Mouse (Mus musculus): ENCODE measurements around the gene Sgsm2. TPM values are rescaled to one million over a fixed set of nuclear protein-coding genes. Genes with fewer than 3 reads are reported as not detected.

The Sgsm2 gene
- polyA plus RNA-seq (2016; fragmentation: Nextera tagmentation; extraction: Ambion mirVana): 5.2 and 5.9 TPM in 2 replicates

GRCm38 (mm10) chr11:74896901-74897677 is at the start of gene Sgsm2:
Gene Sgsm2, minus strand, starts transcription at chr11:74897060.
- under 1% methylated on average over 66 of the region's 74 CpGs for WGBS
- Histone ChIP-seq H3K4me1 (replicated peaks) (peaks cover 9% of the 10 kb centered on the region), H3K9ac (replicated peaks) (peak within 1 kb of the TSS; percentile 77), H3K4me3 (replicated peaks) (peak within 1 kb of the TSS; percentile 83), H3K27me3 (no peaks in the 10 kb centered on the region), H3K36me3 (peaks cover 29% of the 10 kb centered on the region), H3K9me3 (no peaks in the 10 kb centered on the region), H3K4me2 (peak within 1 kb of the TSS; percentile 99), H3K27ac (peak within 1 kb of the TSS; percentile 77)
- peak; percentile 58 for ATAC-seq (ENCODE audit: insufficient number of reproducible peaks, insufficient read depth, low FRiP score, low TSS enrichment, low read depth)

GRCm38 (mm10) chr11:74946348-74946747 is 49.5 kb upstream of the Sgsm2 start:
- no peak overlapping the region for H3K9ac ChIP-seq (replicated peaks)
- 79% methylated on average over 3 of the region's 3 CpGs for WGBS
- H3K27me3 ChIP-seq: no peaks in the 10 kb centered on the region
- ATAC-seq (ENCODE audit: insufficient number of reproducible peaks, insufficient read depth, low FRiP score, low TSS enrichment, low read depth): no peak
- no peaks in the 10 kb centered on the region for H3K4me1 ChIP-seq (replicated peaks)
- no peak overlapping the region for H3K4me2 ChIP-seq
- no peak overlapping the region for H3K27ac ChIP-seq
- peaks cover 70% of the 10 kb centered on the region for H3K36me3 ChIP-seq
- H3K9me3 ChIP-seq: no peaks in the 10 kb centered on the region
- no peak overlapping the region for H3K4me3 ChIP-seq (replicated peaks)

DNA sequence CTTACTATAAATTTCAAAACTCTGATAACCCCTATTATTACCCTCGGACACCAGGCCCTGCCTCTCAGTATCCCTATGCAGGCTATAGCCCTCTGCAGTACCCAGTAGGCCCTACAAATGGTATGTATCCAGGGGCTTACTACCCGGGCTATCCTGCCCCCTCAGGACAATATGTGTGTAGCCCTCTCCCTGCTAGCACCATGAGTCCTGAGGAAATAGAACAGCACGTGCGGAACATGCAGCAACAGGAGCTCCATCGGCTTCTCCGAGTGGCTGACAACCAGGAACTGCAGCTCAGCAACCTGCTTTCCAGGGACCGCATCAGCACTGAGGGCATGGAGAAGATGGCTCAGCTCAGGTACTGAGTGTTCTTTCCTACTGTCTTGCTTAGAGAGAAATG is 33.5 kb upstream of the Sgsm2 start:
- Histone ChIP-seq H3K4me2 (no peak overlapping the region), H3K27me3 (no peaks in the 10 kb centered on the region), H3K9me3 (no peaks in the 10 kb centered on the region), H3K27ac (no peak overlapping the region), H3K36me3 (peaks cover 59% of the 10 kb centered on the region), H3K4me1 (replicated peaks) (peaks cover 10% of the 10 kb centered on the region), H3K9ac (replicated peaks) (no peak overlapping the region), H3K4me3 (replicated peaks) (no peak overlapping the region)
- 95% methylated on average over 7 of the region's 7 CpGs for WGBS
- no peak for ATAC-seq (ENCODE audit: insufficient number of reproducible peaks, insufficient read depth, low FRiP score, low TSS enrichment, low read depth)

DNA sequence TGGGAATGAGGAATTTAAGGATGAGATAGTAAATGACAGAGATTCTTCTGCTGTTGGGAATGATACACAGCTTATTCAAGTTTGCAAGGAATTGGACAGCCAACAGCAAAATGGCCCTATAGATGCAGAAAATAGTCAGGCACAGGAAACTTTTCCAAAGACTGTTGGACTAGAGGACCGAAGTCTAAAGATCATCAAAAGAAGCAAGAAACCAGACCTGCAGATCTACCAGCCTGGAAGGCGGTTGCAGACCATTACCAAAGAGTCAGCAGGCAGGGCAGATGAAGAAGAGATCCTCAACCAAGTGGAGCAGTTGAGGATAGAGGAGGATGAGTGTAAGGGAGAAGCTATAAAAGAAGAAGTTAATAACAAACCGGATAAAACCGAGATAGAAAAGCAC is 32.3 kb upstream of the Sgsm2 start:
- Histone ChIP-seq H3K4me1 (replicated peaks) (peaks cover 18% of the 10 kb centered on the region), H3K9ac (replicated peaks) (no peak overlapping the region), H3K4me3 (replicated peaks) (no peak overlapping the region), H3K9me3 (no peaks in the 10 kb centered on the region), H3K27me3 (no peaks in the 10 kb centered on the region), H3K27ac (no peak overlapping the region), H3K4me2 (no peak overlapping the region), H3K36me3 (peaks cover 46% of the 10 kb centered on the region)
- 87% methylated on average over 4 of the region's 4 CpGs for WGBS
- ATAC-seq (ENCODE audit: insufficient number of reproducible peaks, insufficient read depth, low FRiP score, low TSS enrichment, low read depth): no peak

GRCm38 (mm10) chr11:74927236-74927725 is 30.4 kb upstream of the Sgsm2 start:
- WGBS: 90% methylated on average over 2 of the region's 2 CpGs
- Histone ChIP-seq H3K4me3 (replicated peaks) (no peak overlapping the region), H3K4me1 (replicated peaks) (peaks cover 18% of the 10 kb centered on the region), H3K36me3 (peaks cover 28% of the 10 kb centered on the region), H3K9ac (replicated peaks) (no peak overlapping the region), H3K4me2 (peak overlapping the region; percentile 71), H3K27ac (no peak overlapping the region), H3K27me3 (no peaks in the 10 kb centered on the region), H3K9me3 (no peaks in the 10 kb centered on the region)
- no peak for ATAC-seq (ENCODE audit: insufficient number of reproducible peaks, insufficient read depth, low FRiP score, low TSS enrichment, low read depth)

- Histone ChIP-seq H3K4me3 (replicated peaks) (peak overlapping the region; percentile 92), H3K9me3 (no peaks in the 10 kb centered on the region), H3K4me2 (peak overlapping the region; percentile 71), H3K36me3 (peaks cover 20% of the 10 kb centered on the region), H3K9ac (replicated peaks) (peak overlapping the region; percentile 90), H3K4me1 (replicated peaks) (peaks cover 18% of the 10 kb centered on the region), H3K27ac (peak overlapping the region; percentile 98), H3K27me3 (no peaks in the 10 kb centered on the region)
- ATAC-seq (ENCODE audit: insufficient number of reproducible peaks, insufficient read depth, low FRiP score, low TSS enrichment, low read depth): no peak
- 7% methylated on average over 11 of the region's 11 CpGs for WGBS
These were observed 29.6 kb upstream of the Sgsm2 start for GRCm38 (mm10) chr11:74926388-74927005.

DNA sequence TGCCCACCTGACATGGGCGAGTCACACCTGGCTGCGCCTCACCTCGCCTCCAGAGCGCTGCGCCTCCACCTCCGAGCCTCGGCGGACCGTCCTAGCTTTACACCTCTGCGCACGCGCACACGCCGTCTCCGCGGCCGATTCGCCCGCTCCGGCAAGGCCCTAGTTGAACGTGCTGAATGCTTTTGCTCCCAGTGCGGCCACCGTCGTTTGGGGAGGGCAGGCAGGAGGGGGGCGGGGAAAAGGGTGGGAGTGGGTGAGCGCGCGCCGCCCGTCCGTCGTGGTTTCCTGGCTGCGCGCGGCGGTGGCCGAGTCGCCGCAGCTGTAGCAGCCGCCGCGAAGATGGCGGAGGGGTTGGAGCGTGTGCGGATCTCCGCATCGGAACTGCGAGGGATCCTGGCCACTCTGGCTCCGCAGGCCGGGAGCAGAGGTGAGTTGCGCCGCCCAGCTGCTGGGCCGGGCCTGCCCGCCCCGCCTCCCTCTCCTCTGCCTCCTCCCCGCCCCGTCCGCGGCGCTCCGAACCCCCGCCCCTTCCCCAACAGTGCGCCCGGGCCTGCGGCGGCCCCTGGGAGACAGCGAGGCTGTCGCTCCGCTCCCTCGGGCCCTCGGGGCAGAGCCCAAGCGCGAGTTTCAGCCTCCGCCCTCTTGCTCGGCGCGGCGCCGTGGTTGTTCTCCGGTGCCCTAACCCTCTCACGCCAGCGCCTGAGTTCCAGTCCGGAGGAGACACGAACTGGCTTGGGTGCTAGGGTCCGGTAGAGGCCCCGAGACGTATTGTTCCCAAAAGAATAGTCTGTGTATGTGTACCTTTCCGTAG is 28.9 kb upstream of the Sgsm2 start, which contains the start of the genes Smg6 and Srr:
TSS of gene Smg6 (plus strand) at position 247 of the 811 bp plus-strand sequence.
TSS of gene Srr (minus strand) at position 372 of the 811 bp plus-strand sequence.
- peaks cover 18% of the 10 kb centered on the region for H3K36me3 ChIP-seq
- H3K4me3 ChIP-seq (replicated peaks): peak within 1 kb of the TSS; percentile 92
- WGBS: under 1% methylated on average over 85 of the region's 88 CpGs
- peak; percentile 95 for ATAC-seq (ENCODE audit: insufficient number of reproducible peaks, insufficient read depth, low FRiP score, low TSS enrichment, low read depth)
- peak within 1 kb of the TSS; percentile 71 for H3K4me2 ChIP-seq
- no peaks in the 10 kb centered on the region for H3K27me3 ChIP-seq
- H3K9ac ChIP-seq (replicated peaks): peak within 1 kb of the TSS; percentile 90
- peak within 1 kb of the TSS; percentile 98 for H3K27ac ChIP-seq
- H3K9me3 ChIP-seq: no peaks in the 10 kb centered on the region
- peaks cover 18% of the 10 kb centered on the region for H3K4me1 ChIP-seq (replicated peaks)

GRCm38 (mm10) chr11:74924149-74924548 is 27.3 kb upstream of the Sgsm2 start:
- H3K9me3 ChIP-seq: no peaks in the 10 kb centered on the region
- no peak overlapping the region for H3K4me3 ChIP-seq (replicated peaks)
- 63% methylated on average over 4 of the region's 4 CpGs for WGBS
- no peak overlapping the region for H3K4me2 ChIP-seq
- no peak overlapping the region for H3K27ac ChIP-seq
- H3K36me3 ChIP-seq: peaks cover 8% of the 10 kb centered on the region
- peaks cover 18% of the 10 kb centered on the region for H3K4me1 ChIP-seq (replicated peaks)
- ATAC-seq (ENCODE audit: insufficient number of reproducible peaks, insufficient read depth, low FRiP score, low TSS enrichment, low read depth): no peak
- no peaks in the 10 kb centered on the region for H3K27me3 ChIP-seq
- H3K9ac ChIP-seq (replicated peaks): no peak overlapping the region

GRCm38 (mm10) chr11:74919249-74919648 is 22.4 kb upstream of the Sgsm2 start:
- no peak overlapping the region for H3K4me3 ChIP-seq (replicated peaks)
- no peaks in the 10 kb centered on the region for H3K27me3 ChIP-seq
- H3K4me1 ChIP-seq (replicated peaks): peaks cover under 1% of the 10 kb centered on the region; the same call in 1 of the 2 replicates
- peaks cover 36% of the 10 kb centered on the region for H3K36me3 ChIP-seq
- no peak overlapping the region for H3K9ac ChIP-seq (replicated peaks)
- H3K4me2 ChIP-seq: no peak overlapping the region
- ATAC-seq (ENCODE audit: insufficient number of reproducible peaks, insufficient read depth, low FRiP score, low TSS enrichment, low read depth): no peak
- H3K9me3 ChIP-seq: no peaks in the 10 kb centered on the region
- no peak overlapping the region for H3K27ac ChIP-seq
- WGBS: 48% methylated on average over 6 of the region's 6 CpGs

- no peak overlapping the region for H3K4me2 ChIP-seq
- no peaks in the 10 kb centered on the region for H3K4me1 ChIP-seq (replicated peaks)
- ATAC-seq (ENCODE audit: insufficient number of reproducible peaks, insufficient read depth, low FRiP score, low TSS enrichment, low read depth): no peak
- no peak overlapping the region for H3K4me3 ChIP-seq (replicated peaks)
- H3K9ac ChIP-seq (replicated peaks): no peak overlapping the region
- 86% methylated on average over 3 of the region's 3 CpGs for WGBS
- H3K27ac ChIP-seq: no peak overlapping the region
- no peaks in the 10 kb centered on the region for H3K27me3 ChIP-seq
- H3K36me3 ChIP-seq: peaks cover 38% of the 10 kb centered on the region
- H3K9me3 ChIP-seq: no peaks in the 10 kb centered on the region
These were observed 15.6 kb upstream of the Sgsm2 start for GRCm38 (mm10) chr11:74912492-74912891.

DNA sequence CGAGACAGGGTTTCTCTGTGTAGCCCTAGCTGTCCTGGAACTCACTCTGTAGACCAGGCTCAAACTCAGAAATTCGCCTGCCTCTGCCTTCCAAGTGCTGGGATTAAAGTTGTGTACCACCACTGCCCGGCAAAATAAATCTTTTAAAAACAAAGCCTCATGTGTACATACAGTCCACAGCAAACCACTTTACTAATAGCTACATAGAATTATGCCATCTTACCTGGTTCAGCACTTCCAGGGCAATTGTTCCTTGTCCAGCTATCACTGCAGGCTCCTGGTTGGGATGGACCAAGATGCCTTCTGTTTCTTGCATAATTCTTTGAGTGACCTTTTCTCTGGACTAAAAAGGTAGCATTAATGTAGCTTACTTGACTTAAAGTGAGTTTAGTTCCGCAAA is 13.1 kb upstream of the Sgsm2 start:
- no peaks in the 10 kb centered on the region for H3K27me3 ChIP-seq
- WGBS: 89% methylated on average over 4 of the region's 4 CpGs
- no peak for ATAC-seq (ENCODE audit: insufficient number of reproducible peaks, insufficient read depth, low FRiP score, low TSS enrichment, low read depth)

More for the DNA sequence above, 13.1 kb upstream of the Sgsm2 start:
- no peak overlapping the region for H3K4me2 ChIP-seq
- H3K27ac ChIP-seq: no peak overlapping the region
- H3K9me3 ChIP-seq: no peaks in the 10 kb centered on the region
- H3K9ac ChIP-seq (replicated peaks): no peak overlapping the region
- H3K4me3 ChIP-seq (replicated peaks): no peak overlapping the region
- no peaks in the 10 kb centered on the region for H3K4me1 ChIP-seq (replicated peaks)
- H3K36me3 ChIP-seq: peaks cover 52% of the 10 kb centered on the region
